Mouse (Mus musculus) urinary bladder, postnatal 0 days (tissue): ENCODE measurements around the gene 4930404N11Rik. TPM values are rescaled to one million over a fixed set of nuclear protein-coding genes. Genes with fewer than 3 reads are reported as not detected.

Source experiments
- microRNA-seq: library from miRNA; unstranded; fragments of <30 nt; microRNA quantifications from one replicate; pipeline ENCODE4, GENCODE M21; 2016
- polyA plus RNA-seq: library from polyadenylated mRNA; unstranded; fragments of >200 nt; fragmentation: Nextera tagmentation; extraction: Ambion mirVana; gene quantifications from 2 replicates; pipeline ENCODE4 v1.2.1, GENCODE M21; 2015

Gene 4930404N11Rik
- polyA plus RNA-seq, result 1.5 and 1.8 TPM in 2 replicates

DNA sequence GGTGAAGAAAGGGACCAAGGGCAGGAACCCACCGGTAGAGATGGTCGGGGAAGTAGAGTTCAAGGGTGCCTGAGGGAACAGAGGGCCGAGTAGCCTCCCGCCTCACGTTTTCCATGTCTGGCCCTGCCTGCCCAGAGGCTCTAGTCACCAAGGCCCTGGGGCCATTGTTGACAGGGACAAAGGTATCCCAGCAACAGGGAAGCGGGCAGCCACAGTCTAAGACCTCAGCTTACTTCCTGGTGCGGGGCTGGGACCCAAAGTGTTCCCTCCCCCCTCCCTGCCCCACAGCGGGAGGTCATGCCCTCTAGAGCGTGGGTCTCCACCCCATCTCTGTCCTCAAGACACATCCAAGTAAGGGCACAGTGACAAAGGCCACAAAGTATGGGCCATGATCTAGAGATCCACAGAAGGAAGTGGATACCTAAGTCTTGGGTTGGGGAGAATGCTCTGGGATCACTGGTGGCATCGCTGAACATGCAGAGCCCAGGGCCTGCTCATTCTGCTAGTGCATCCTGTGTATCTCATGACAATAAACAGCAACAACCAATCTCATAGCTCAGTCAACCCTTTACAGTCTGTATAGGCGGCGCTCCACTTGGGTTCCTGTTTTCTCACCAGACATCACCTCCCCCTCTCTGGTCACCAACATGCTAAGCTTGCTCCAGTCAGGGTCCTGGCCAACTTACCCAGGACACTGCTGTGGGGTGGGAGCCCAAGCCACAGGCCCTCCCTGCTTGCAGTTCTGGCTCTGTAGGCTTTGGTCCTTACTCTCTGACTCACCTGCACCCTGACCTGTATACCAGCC is at the start of gene 4930404N11Rik:
TSS of gene 4930404N11Rik (minus strand) at position 145 of the 805 bp plus-strand sequence.

GRCm38 (mm10) chr10:81392781-81393185 is 27.2 kb upstream of the 4930404N11Rik start, which contains the start of gene Smim24:
TSS of gene Smim24 (plus strand) at chr10:81393051.

GRCm38 (mm10) chr10:81388505-81389055 is 23.0 kb upstream of the 4930404N11Rik start, which contains the start of gene Gm48552:
TSS of gene Gm48552 (plus strand) at chr10:81389005.

DNA sequence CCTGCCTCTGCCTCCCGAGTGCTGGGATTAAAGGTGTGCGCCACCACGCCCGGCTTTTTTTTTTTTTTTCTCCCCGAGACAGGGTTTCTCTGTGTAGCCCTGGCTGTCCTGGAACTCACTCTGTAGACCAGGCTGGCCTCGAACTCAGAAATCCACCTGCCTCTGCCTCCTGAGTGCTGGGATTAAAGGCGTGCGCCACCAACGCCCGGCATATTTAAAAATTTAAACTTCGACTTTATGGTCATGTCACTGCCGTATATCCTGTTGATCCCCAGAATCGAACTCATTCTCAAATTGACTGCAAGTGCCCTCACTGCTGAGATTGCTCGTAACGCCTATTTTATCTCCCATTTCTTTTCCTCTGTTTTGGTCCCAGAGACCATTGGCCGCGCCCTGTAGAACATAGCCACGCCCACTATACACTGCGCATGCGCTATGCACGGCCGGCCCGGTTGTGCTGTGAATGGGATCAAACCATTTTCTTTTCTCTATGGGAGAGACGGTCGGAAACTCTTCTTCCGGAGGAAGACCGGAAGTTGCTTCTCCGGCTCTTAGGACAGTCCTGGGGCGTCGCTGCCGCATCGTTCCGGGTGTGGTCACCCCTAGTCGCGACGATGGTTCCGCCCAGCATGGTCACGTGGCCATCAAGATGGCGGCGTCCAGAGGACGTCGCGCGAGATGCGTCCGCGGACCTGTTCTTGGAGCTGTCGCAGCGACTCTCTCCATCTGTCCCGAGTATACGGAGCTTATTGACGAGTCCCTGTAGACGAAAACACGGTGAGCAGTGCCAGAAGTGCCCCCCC is 18.4 kb upstream of the 4930404N11Rik start, which contains the start of the genes Dohh and Gm48551:
TSS of gene Dohh (plus strand) at position 627 of the 803 bp plus-strand sequence.
TSS of gene Gm48551 (plus strand) at position 665 of the 803 bp plus-strand sequence.

DNA sequence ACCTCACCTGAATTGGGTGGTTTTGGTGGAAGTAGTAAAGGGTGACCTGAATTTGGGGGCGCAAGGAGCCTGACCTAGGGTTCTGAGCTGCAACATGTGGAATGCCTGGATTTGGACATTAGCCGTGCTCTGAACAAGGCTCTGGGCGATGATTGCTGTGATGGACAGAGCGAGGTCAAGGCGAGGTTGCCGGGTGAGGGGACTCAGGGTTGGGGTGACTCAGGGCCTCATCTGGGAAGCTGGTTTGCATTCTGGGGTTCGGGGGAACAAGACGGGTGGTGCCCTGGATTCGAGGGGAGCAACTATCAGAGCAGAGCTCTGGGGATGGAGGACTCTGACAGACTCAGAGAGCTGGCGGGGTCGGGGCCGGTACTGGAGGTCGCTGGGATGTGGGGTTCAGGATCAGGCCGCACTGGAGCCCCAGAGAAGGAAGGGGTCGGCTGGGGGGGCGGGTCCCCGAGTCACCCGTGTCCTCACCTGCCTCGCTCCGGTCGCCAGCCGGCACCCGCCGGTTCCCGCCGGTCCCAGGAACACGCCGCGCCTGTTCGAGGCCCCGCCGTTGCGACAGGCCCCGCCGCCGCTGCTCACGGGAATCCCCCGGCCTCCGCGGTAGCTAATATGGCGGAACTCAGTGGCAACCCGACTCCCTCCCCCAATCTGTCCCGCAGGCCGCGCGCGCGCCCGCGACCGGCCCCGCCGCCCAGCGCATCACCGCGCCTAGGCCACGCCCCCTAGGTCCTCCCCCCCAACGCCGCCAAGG is 12.4 kb upstream of the 4930404N11Rik start, which contains the start of gene Fzr1:
TSS of gene Fzr1 (minus strand) at position 724 of the 760 bp plus-strand sequence.

DNA sequence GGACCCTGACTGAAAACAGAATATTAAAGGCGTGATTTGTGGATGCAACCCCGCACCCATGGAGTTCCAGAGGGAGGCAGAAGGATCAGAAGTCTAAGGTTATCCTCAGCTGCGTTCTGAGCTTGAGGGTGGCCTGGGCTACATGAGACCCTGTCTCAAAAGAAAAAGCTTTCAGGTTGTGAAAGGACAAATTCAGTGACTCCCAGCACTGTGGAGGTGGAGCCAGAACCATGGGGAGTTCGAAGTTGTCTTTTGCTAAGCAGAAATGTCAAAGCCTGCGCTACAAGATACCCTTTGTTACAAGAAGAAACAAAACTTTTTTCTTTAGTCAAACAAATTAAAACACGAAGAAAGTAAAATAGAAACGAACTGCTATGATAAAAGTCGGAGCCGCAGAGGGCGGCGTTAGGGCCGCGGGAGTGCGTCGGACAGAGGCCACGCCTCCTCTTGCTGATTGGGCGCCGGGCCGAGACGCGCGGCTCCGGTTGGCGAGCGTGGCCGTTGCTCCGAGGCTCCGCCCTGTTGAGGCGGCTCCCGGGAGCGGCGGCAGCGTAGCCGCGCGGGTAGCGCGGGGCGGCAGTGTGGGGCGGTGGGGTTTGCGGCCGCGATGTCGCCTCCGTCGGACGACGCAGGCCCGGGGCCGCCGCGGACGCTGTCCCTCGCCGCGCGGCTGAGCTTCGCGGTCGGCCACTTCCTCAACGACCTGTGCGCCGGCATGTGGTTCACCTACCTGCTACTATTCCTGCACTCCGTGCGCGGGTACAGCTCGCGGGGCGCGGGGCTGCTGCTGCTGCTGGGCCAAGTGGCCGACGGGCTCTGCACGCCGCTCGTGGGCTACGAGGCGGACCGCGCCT is 8.4 kb downstream of the 4930404N11Rik start, which contains the start of gene Mfsd12:
TSS of gene Mfsd12 (plus strand) at position 501 of the 854 bp plus-strand sequence.

GRCm38 (mm10) chr10:81350351-81351063 is 15.1 kb downstream of the 4930404N11Rik start, which contains the start of gene Hmg20b:
TSS of gene Hmg20b (minus strand) at chr10:81350480.

GRCm38 (mm10) chr10:81342686-81343505 is 22.7 kb downstream of the 4930404N11Rik start, which contains the start of gene Gipc3:
TSS of gene Gipc3 (minus strand) at chr10:81343266.

GRCm38 (mm10) chr10:81328386-81328785 is 37.2 kb downstream of the 4930404N11Rik start, which contains the start of gene Tbxa2r:
TSS of gene Tbxa2r (plus strand) at chr10:81328731.

DNA sequence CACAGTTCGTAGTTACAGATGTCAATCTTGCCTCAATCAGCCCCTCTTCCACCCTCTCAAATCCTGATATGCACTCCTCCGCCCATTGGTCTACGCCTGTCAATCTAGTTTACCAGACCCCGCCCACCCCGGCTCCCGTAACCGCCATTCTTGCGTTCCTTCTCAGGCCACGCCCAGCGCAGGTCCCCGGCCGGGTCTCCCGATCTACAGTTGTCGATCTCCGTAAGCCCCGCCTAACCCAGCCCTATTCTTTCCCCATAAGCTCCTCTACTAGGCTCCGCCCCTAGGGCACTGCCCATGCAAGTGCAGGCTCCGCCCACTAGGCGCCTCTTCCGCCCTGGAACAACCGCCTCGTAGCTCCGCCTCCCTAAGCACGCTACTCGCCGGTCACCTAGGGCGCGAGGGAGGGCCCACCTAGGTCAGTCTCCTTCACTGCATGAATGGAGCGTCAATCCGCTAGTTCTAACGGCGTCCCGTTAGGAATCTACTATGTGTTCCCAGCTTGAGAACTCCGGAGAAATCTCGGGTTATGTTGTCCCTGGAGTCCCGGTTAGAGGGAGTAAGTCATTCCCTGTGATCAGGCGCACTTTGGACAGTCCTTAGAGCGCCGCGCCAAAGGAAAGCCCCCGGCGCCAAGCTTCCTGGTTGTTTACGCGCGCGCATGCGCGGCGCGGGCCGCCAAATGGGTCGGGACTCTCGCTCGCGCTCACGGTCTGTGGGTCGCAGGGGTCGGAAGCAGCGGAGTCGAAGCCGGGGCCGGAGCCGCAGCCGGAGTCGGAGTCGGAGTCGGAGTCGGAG is 44.9 kb downstream of the 4930404N11Rik start, which contains the start of gene Cactin:
TSS of gene Cactin (plus strand) at position 554 of the 798 bp plus-strand sequence.

Small RNA genes lying within 50 kb of the gene (microRNA-seq; reads per million reads assigned to microRNA genes)
- gene Mir6913, result not detected

Other genes with a start within 250 kb of the 4930404N11Rik start
- 45.5 and 48.9 TPM in 2 replicates for gene Zbtb7a, start 230.6 kb downstream of the 4930404N11Rik start, polyA plus RNA-seq
- gene Pias4, start 197.9 kb downstream of the 4930404N11Rik start, polyA plus RNA-seq, result 19.0 and 21.1 TPM in 2 replicates
- gene Eef2, start 189.2 kb downstream of the 4930404N11Rik start, polyA plus RNA-seq, result 446 and 467 TPM in 2 replicates
- gene Dapk3, start 182.8 kb downstream of the 4930404N11Rik start, polyA plus RNA-seq, result 54.2 and 57.0 TPM in 2 replicates
- gene 4930442H23Rik, start 182.0 kb downstream of the 4930404N11Rik start, polyA plus RNA-seq, result 0.12 and 0.23 TPM in 2 replicates
- gene Nmrk2, start 163.8 kb downstream of the 4930404N11Rik start, polyA plus RNA-seq, result 0.31 and 0.40 TPM in 2 replicates
- 0.08 and 0.18 TPM in 2 replicates for gene Atcay, start 135.0 kb downstream of the 4930404N11Rik start, polyA plus RNA-seq
- gene Zfr2, start 132.7 kb downstream of the 4930404N11Rik start, polyA plus RNA-seq, result 3.7 and 4.1 TPM in 2 replicates
- gene Matk, start 112.9 kb downstream of the 4930404N11Rik start, polyA plus RNA-seq, result 0.53 and 0.67 TPM in 2 replicates
- 227 and 233 TPM in 2 replicates for gene Mrpl54, start 98.9 kb downstream of the 4930404N11Rik start, polyA plus RNA-seq
- gene Apba3, start 98.9 kb downstream of the 4930404N11Rik start, polyA plus RNA-seq, result 43.8 and 51.5 TPM in 2 replicates
- gene Tjp3, start 74.2 kb downstream of the 4930404N11Rik start, polyA plus RNA-seq, result 12.6 and 14.9 TPM in 2 replicates
- gene Pip5k1c, start 72.9 kb downstream of the 4930404N11Rik start, polyA plus RNA-seq, result 31.1 and 32.7 TPM in 2 replicates
- gene Cactin, start 44.7 kb downstream of the 4930404N11Rik start, polyA plus RNA-seq, result 18.1 and 20.3 TPM in 2 replicates
- 28.6 and 36.1 TPM in 2 replicates for gene Tbxa2r, start 37.1 kb downstream of the 4930404N11Rik start, polyA plus RNA-seq
- 0.65 and 0.87 TPM in 2 replicates for gene Gipc3, start 22.6 kb downstream of the 4930404N11Rik start, polyA plus RNA-seq
- 67.4 and 70.3 TPM in 2 replicates for gene Hmg20b, start 15.3 kb downstream of the 4930404N11Rik start, polyA plus RNA-seq
- gene Mfsd12, start 8.3 kb downstream of the 4930404N11Rik start, polyA plus RNA-seq, result 12.5 and 12.6 TPM in 2 replicates
- 35.5 and 38.2 TPM in 2 replicates for gene Fzr1, start 12.7 kb upstream of the 4930404N11Rik start, polyA plus RNA-seq
- gene Dohh, start 18.6 kb upstream of the 4930404N11Rik start, polyA plus RNA-seq, result 67.0 and 71.2 TPM in 2 replicates
- 1.6 and 2.1 TPM in 2 replicates for gene Gm48551, start 18.6 kb upstream of the 4930404N11Rik start, polyA plus RNA-seq
- 0.42 and 0.73 TPM in 2 replicates for gene Gm48552, start 23.2 kb upstream of the 4930404N11Rik start, polyA plus RNA-seq
- 1.7 and 2.0 TPM in 2 replicates for gene Smim24, start 27.2 kb upstream of the 4930404N11Rik start, polyA plus RNA-seq
- gene Nfic, start 89.8 kb upstream of the 4930404N11Rik start, polyA plus RNA-seq, result 69.4 and 71.2 TPM in 2 replicates
- gene Celf5, start 116.9 kb upstream of the 4930404N11Rik start, polyA plus RNA-seq, result 0.12 and 0.18 TPM in 2 replicates
- gene Ncln, start 130.6 kb upstream of the 4930404N11Rik start, polyA plus RNA-seq, result 49.9 and 50.1 TPM in 2 replicates
- gene S1pr4, start 134.3 kb upstream of the 4930404N11Rik start, polyA plus RNA-seq, result 0.20 and 0.71 TPM in 2 replicates
- 6.1 and 11.1 TPM in 2 replicates for gene Gna15, start 158.4 kb upstream of the 4930404N11Rik start, polyA plus RNA-seq
- gene Gna11, start 179.4 kb upstream of the 4930404N11Rik start, polyA plus RNA-seq, result 48.8 and 49.2 TPM in 2 replicates
- gene Aes, start 193.7 kb upstream of the 4930404N11Rik start, polyA plus RNA-seq, result 437 and 457 TPM in 2 replicates
- 6.6 and 7.9 TPM in 2 replicates for gene Tle2, start 208.7 kb upstream of the 4930404N11Rik start, polyA plus RNA-seq
- gene Tle6, start 235.3 kb upstream of the 4930404N11Rik start, polyA plus RNA-seq, result 15.5 and 16.2 TPM in 2 replicates
- gene BC025920, start 240.5 kb upstream of the 4930404N11Rik start, polyA plus RNA-seq, result 0.18 and 0.62 TPM in 2 replicates